Mouse (Mus musculus) C2C12 (cell line): ENCODE measurements around the gene Pbx4.

Experiments used
- CEBPB ChIP-seq: IDR thresholded peaks from one replicate; pipeline ENCODE4 v1.6.1; 2011; ENCODE audit warnings: low read depth, mild to moderate bottlenecking, control low read depth, moderate library complexity
- CTCF ChIP-seq: IDR thresholded peaks from one replicate; pipeline ENCODE4 v1.5.1; 2011; ENCODE audit not compliant: control insufficient read depth, insufficient read depth, insufficient read length

- TF ChIP-seq CTCF (no peak), CEBPB (no peak)
Observed at GRCm38 (mm10) chr8:69861251-69861650, 29.0 kb downstream of the Pbx4 start.
